Mouse (Mus musculus) frontal cortex, adult (tissue): Measurements from ENCODE around the gene Gm17428.
A peak's percentile ranks its signal among the peaks of the same experiment; 100 is the strongest.
"Not testable (repeated sequence)": the region's sequence is repeated elsewhere in the genome, so short reads cannot be mapped to it uniquely, and the experiment has no call there.

ENCODE experiments used
- ATAC-seq: cut with Nextera tagmentation; 2 replicates; pipeline ENCODE4 v1.9.2; 2017; ENCODE audit warnings: mild to moderate bottlenecking, moderate library complexity, mixed read lengths; ENCODE audit not compliant: low TSS enrichment

Gene Gm17428

GRCm38 (mm10) chr14:54988882-54989281 lies 12.1 kb downstream of the Gm17428 start:
- no peak for ATAC-seq

- no peak for ATAC-seq
Observed at GRCm38 (mm10) chr14:54989886-54990441, 13.2 kb downstream of the Gm17428 start.

- ATAC-seq = no peak
Observed at GRCm38 (mm10) chr14:54992196-54992595, 15.5 kb downstream of the Gm17428 start.

- ATAC-seq = no peak
Observed at GRCm38 (mm10) chr14:54993636-54994035, 16.9 kb downstream of the Gm17428 start.

- ATAC-seq = peak; percentile 50; the same call in 1 of the 2 replicates
Observed at GRCm38 (mm10) chr14:54994136-54994868, 17.6 kb downstream of the Gm17428 start, which contains the start of gene Myh7. Myh7 (minus strand) TSS chr14:54994626.

GRCm38 (mm10) chr14:54994869-54995186 lies 18.1 kb downstream of the Gm17428 start:
- ATAC-seq = no peak

GRCm38 (mm10) chr14:54995457-54996138 lies 18.9 kb downstream of the Gm17428 start:
- peak; percentile 58 for ATAC-seq

GRCm38 (mm10) chr14:54996793-54997192 lies 20.1 kb downstream of the Gm17428 start:
- ATAC-seq = no peak

- no peak for ATAC-seq
Observed at GRCm38 (mm10) chr14:54997297-54997696, 20.6 kb downstream of the Gm17428 start.

GRCm38 (mm10) chr14:54998680-54999079 lies 21.9 kb downstream of the Gm17428 start:
- no peak for ATAC-seq

- ATAC-seq = not testable (repeated sequence)
Observed at GRCm38 (mm10) chr14:54999868-55000267, 23.1 kb downstream of the Gm17428 start.

- ATAC-seq = no peak
Observed at GRCm38 (mm10) chr14:55000814-55001213, 24.1 kb downstream of the Gm17428 start.

- no peak for ATAC-seq
Observed at GRCm38 (mm10) chr14:55001446-55001845, 24.7 kb downstream of the Gm17428 start.

- ATAC-seq = no peak
Observed at GRCm38 (mm10) chr14:55001938-55002686, 25.4 kb downstream of the Gm17428 start.

- ATAC-seq = no peak
Observed at GRCm38 (mm10) chr14:55002687-55003120, 26.0 kb downstream of the Gm17428 start.

- peak; percentile 31; the same call in 1 of the 2 replicates for ATAC-seq
Observed at GRCm38 (mm10) chr14:55003878-55004855, 27.4 kb downstream of the Gm17428 start.

GRCm38 (mm10) chr14:55005506-55005905 lies 28.8 kb downstream of the Gm17428 start:
- no peak for ATAC-seq

- ATAC-seq = no peak
Observed at GRCm38 (mm10) chr14:55005967-55006366, 29.2 kb downstream of the Gm17428 start.

GRCm38 (mm10) chr14:55006541-55006940 lies 29.8 kb downstream of the Gm17428 start:
- ATAC-seq = no peak

GRCm38 (mm10) chr14:55007120-55007908 lies 30.6 kb downstream of the Gm17428 start:
- no peak for ATAC-seq
